Mouse (Mus musculus) kidney, adult 2 months (tissue): ENCODE measurements around the gene Lgals9. TPM values are rescaled to one million over a fixed set of nuclear protein-coding genes. Genes with fewer than 3 reads are reported as not detected.

Source experiments
- DNase-seq: peaks from one replicate; pipeline ENCODE4 v3.0.0; 2021
- H3K27ac ChIP-seq: fragments of 200-500 bp; 2 replicates; pipeline ENCODE4 v1.5.1; 2012; ENCODE audit warnings: low read depth, low read length, control low read depth, inconsistent platforms; ENCODE audit not compliant: insufficient read depth
- H3K27me3 ChIP-seq: fragments of 200-500 bp; replicated peaks from 2 replicates; pipeline ENCODE4 v1.6.1; 2012; ENCODE audit warnings: mild to moderate bottlenecking, moderate library complexity, low read length, inconsistent platforms; ENCODE audit not compliant: control insufficient read depth, insufficient read depth
- H3K36me3 ChIP-seq: fragments of 200-500 bp; 2 replicates; pipeline ENCODE4 v1.6.1; 2012; ENCODE audit warnings: mild to moderate bottlenecking, moderate library complexity, low read length, inconsistent platforms; ENCODE audit not compliant: control insufficient read depth, insufficient read depth
- H3K4me1 ChIP-seq: fragments of 200-500 bp; 2 replicates; pipeline ENCODE4 v1.6.1; 2011; ENCODE audit warnings: low read length; ENCODE audit not compliant: control insufficient read depth, insufficient read depth
- H3K4me3 ChIP-seq: fragments of 200-500 bp; 2 replicates; pipeline ENCODE4 v1.5.1; 2011; ENCODE audit warnings: mild to moderate bottlenecking, low read depth, low read length, control low read depth; ENCODE audit not compliant: insufficient read depth
- CTCF ChIP-seq: fragments of 200-500 bp; conservative IDR thresholded peaks from 2 replicates; pipeline ENCODE4 v1.5.1; 2011; ENCODE audit warnings: low read depth, mild to moderate bottlenecking, control low read depth, low read length, moderate library complexity, mixed read lengths; ENCODE audit not compliant: insufficient read depth, insufficient read length
- POLR2A ChIP-seq: fragments of 200-500 bp; IDR thresholded peaks from one replicate; pipeline ENCODE4 v1.6.1; 2011; ENCODE audit warnings: low read depth, low read length, control low read depth
- WGBS: fragments of 180-500 bp; shearing (Covaris S2); methylation state at CpG from one replicate; pipeline ENCODE4 v1.1.7; 2018; 5-methylcytosine and 5-hydroxymethylcytosine counted together
- polyA plus RNA-seq: library from polyadenylated mRNA; depleted of rRNA; stranded (reverse); fragments of >200 nt; gene quantifications from 2 replicates; pipeline ENCODE4 v1.2.3, GENCODE M21; 2012; rRNA removed

Gene Lgals9
- polyA plus RNA-seq, 1 experiment, result 63.4 TPM

DNA sequence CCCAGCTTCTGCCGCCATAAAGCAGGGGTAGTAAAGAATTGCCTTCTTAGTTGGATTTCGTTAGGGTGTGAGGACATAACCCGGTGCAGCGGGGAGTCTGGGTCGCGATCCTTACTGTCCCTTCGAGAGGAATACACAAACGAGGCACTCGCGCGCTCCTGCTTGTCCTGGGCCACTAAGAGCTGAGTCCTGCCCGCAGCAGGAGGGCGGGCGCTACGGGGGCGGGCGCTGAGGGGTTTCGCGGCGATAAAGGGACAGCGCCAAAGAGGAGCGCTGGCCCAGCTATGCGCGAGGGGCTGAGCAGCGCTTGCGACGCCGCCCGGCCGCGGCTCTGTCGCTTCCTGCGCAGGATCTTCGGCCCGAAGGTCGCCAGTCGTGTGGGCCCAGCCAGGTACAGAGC is 59.8 kb downstream of the Lgals9 start:
- Histone ChIP-seq H3K4me1 (no peaks in the 10 kb centered on the region), H3K27me3 (peaks cover 4% of the 10 kb centered on the region; the same call in 1 of the 2 replicates), H3K36me3 (no peaks in the 10 kb centered on the region), H3K27ac (no peak overlapping the region), H3K4me3 (peak overlapping the region; percentile 43)
- peak; percentile 16 for DNase-seq
- WGBS, result 2% methylated on average over 37 of the region's 37 CpGs
- no peak for TF ChIP-seq CTCF
- TF ChIP-seq POLR2A, result no peak

DNA sequence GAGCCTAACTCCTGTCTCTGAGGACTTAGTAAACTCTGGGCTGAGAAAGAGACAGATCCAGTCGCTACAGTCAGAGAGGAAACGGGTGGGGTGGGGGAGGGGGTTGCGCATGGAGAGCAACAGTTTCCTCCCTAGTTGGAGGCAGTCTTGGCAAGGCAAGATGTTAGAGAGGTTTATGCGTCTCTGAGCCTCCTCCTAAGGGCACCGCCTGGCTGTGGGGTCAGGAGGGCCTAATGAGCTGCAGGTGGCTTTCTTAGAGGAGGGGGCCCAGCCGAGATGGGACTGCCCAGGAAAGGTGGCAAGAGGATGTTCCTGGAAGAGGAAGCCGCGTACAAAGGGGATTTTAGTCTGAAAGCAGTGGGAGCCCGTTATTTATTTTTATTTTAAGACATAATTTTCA is 60.6 kb downstream of the Lgals9 start:
- no peak overlapping the region for H3K27ac ChIP-seq
- H3K4me3 ChIP-seq, result no peak overlapping the region
- WGBS, result 18% methylated on average over 9 of the region's 9 CpGs
- TF ChIP-seq CTCF (no peak), POLR2A (no peak)
- no peaks in the 10 kb centered on the region for H3K4me1 ChIP-seq
- DNase-seq, result no peak
- no peaks in the 10 kb centered on the region for H3K36me3 ChIP-seq
- peaks cover 4% of the 10 kb centered on the region; the same call in 1 of the 2 replicates for H3K27me3 ChIP-seq

DNA sequence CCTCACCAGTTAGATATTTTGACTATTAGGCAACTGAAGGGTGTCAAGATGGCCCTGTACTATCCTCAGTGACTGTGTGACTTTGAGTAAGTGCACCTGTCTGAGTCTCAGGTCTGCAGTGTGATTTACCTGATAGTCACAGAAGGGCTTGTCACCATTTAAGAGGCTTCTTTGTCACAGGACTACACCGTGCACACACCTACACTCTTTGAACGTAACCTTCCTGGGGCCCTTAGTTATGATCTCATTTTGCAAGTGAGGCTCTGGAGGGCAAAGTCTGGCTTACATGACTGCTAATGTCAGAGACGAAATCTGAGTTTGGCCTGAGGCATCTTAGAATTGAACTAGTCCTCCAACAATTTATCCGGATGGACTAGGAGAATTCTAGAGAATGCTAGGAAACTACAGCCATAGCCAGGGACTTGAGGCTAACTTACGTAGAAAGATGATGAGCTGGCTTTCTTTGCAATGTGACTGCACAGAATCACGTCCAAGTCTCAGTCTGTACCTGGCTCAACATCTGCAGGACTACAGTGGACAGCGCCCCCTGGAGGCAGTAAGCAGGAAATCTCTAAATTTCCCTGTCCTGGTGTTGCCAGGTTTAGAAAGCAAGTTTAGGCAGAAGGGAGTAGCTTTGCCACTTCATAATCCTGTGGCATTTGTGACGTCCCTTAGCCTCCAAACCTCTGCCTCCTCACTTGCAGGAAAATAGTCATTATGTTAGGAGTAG is 61.9 kb downstream of the Lgals9 start:
- Histone ChIP-seq H3K27me3 (peaks cover 4% of the 10 kb centered on the region; the same call in 1 of the 2 replicates), H3K27ac (no peak overlapping the region), H3K36me3 (no peaks in the 10 kb centered on the region), H3K4me1 (no peaks in the 10 kb centered on the region), H3K4me3 (no peak overlapping the region)
- 40% methylated on average over 8 of the region's 8 CpGs for WGBS
- DNase-seq, result peak; percentile 51
- TF ChIP-seq CTCF (peak; percentile 94), POLR2A (no peak)

DNA sequence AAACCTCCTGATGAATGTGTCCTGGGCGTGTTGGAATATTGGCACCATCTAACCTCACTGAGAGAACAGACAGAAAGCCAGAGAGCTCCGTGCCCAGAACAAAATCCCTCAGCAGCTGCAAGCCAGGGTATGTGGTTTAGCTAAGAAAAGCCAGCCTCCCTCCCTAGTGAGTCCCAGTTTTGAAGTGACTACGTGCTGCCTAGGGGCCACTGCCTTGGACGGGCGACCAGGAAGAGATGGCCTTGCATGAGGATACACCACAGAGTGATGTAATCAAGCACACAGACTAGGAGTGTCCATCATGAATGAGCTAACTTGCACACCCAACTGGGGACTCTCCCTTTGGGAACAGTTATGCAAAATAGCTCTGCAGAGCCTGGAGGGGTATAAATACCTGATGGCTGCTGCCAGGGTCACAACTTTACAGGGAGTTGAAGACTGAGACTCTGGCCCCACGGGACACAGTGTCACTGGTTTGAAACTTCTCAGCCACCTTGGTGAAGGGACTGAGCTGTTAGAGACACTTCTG is 64.3 kb downstream of the Lgals9 start, which contains the start of gene Nos2:
TSS of gene Nos2 (plus strand) at position 377 of the 529 bp plus-strand sequence.
- no peak for TF ChIP-seq CTCF
- TF ChIP-seq POLR2A, result no peak
- H3K27me3 ChIP-seq, result peaks cover 4% of the 10 kb centered on the region; the same call in 1 of the 2 replicates
- no peaks in the 10 kb centered on the region for H3K36me3 ChIP-seq
- no peak within 1 kb of the TSS for H3K4me3 ChIP-seq
- WGBS, result 56% methylated on average over 6 of the region's 6 CpGs
- H3K4me1 ChIP-seq, result no peaks in the 10 kb centered on the region
- no peak for DNase-seq
- no peak within 1 kb of the TSS for H3K27ac ChIP-seq

DNA sequence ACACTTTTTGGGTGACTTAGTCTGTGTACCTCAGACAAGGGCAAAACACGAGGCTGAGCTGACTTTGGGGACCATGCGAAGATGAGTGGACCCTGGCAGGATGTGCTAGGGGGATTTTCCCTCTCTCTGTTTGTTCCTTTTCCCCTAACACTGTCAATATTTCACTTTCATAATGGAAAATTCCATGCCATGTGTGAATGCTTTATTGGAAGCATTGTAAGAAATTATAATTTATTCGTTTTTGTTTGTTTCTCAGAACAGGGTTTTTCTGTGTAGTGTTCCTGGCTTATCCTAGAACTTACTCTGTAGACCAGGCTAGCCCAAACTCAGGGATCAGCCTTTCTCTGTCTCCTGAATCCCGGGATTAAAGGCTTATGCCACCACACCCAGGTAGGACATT is 65.0 kb downstream of the Lgals9 start:
- Histone ChIP-seq H3K27me3 (no peaks in the 10 kb centered on the region), H3K36me3 (no peaks in the 10 kb centered on the region), H3K27ac (no peak overlapping the region), H3K4me3 (no peak overlapping the region), H3K4me1 (no peaks in the 10 kb centered on the region)
- TF ChIP-seq POLR2A, result no peak
- TF ChIP-seq CTCF, result no peak
- 70% methylated on average over 4 of the region's 4 CpGs for WGBS
- no peak for DNase-seq

DNA sequence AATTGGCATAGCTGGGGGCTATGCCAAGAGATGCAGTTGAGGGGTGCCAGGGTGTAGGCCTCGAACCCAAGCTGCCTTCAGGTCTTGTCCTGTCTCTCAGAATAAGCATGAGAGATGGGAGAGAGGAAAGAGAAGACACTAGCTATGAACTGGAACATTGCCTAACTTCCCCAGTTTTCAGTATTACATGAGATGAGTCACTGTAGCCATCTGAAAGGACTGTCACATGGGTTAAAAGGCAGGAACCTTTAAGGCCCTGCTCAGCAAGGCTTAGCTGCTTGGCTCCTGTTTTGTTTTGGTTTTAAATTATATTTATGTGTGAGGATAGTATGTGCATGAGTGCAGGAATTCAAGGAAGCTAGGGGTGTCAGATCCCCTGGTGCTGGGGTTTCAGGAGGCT is 68.3 kb downstream of the Lgals9 start:
- 69% methylated on average over 1 of the region's 1 CpGs for WGBS
- H3K36me3 ChIP-seq, result no peaks in the 10 kb centered on the region
- DNase-seq, result no peak
- no peak overlapping the region for H3K4me3 ChIP-seq
- no peaks in the 10 kb centered on the region for H3K27me3 ChIP-seq
- H3K27ac ChIP-seq, result no peak overlapping the region
- H3K4me1 ChIP-seq, result no peaks in the 10 kb centered on the region
- no peak for TF ChIP-seq CTCF
- TF ChIP-seq POLR2A, result no peak

DNA sequence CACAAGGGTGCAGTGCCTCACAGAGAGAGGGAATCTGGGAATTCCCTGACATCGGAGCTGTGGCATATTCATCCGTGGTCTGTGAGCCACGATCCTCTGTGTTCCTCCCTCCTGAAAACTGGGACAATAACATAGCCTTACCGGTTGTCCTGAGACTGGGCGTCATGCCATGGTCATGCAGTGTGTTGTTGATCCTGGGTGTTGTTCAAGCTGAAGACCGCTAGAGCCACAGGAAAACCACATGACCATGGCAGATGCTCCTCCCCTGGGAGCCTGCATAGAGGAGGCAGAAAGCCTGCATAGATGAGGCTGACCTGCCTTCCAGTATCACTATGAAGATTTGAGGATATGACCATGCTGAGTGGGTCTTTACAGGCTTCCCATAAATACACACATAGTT is 69.3 kb downstream of the Lgals9 start:
- 70% methylated on average over 6 of the region's 6 CpGs for WGBS
- DNase-seq, result no peak
- TF ChIP-seq CTCF (no peak), POLR2A (no peak)
- Histone ChIP-seq H3K4me1 (no peaks in the 10 kb centered on the region), H3K36me3 (no peaks in the 10 kb centered on the region), H3K27ac (no peak overlapping the region), H3K4me3 (no peak overlapping the region), H3K27me3 (no peaks in the 10 kb centered on the region)

Other genes with a start within 250 kb of the Lgals9 start
- gene Ccnq, start 233.2 kb downstream of the Lgals9 start, polyA plus RNA-seq, result 56.9 and 60.1 TPM in 2 replicates
- 22.4 and 24.9 TPM in 2 replicates for gene Lyrm9, start 158.4 kb downstream of the Lgals9 start, polyA plus RNA-seq
- 1.5 TPM in 2 replicates for gene Nos2, start 64.2 kb downstream of the Lgals9 start, polyA plus RNA-seq
- 7.8 and 9.8 TPM in 2 replicates for gene Ksr1, start 161.5 kb upstream of the Lgals9 start, polyA plus RNA-seq